Mouse (Mus musculus): ENCODE results near the gene Rbp7. TPM values are rescaled to one million over a fixed set of nuclear protein-coding genes. Genes with fewer than 3 reads are reported as not detected.

Rbp7 gene
- polyA plus RNA-seq (2015; fragmentation: Nextera tagmentation; extraction: Ambion mirVana) = 0.77 and 0.90 TPM in 2 replicates

GRCm38 (mm10) chr4:149454879-149455278 lies at the start of gene Rbp7:
Gene Rbp7, minus strand, starts transcription at chr4:149454978.
- H3K27ac ChIP-seq = no peak within 1 kb of the TSS
- 0 out of 2 replicates have a peak, but pooled peaks cover 3% of the 10 kb centered on the region for H3K4me1 ChIP-seq
- no peak within 1 kb of the TSS for H3K9ac ChIP-seq
- no peaks in the 10 kb centered on the region for H3K9me3 ChIP-seq (replicated peaks)
- WGBS = 43% methylated on average over 8 of the region's 8 CpGs
- H3K36me3 ChIP-seq = no peaks in the 10 kb centered on the region
- H3K27me3 ChIP-seq = no peaks in the 10 kb centered on the region
- H3K4me2 ChIP-seq = no peak within 1 kb of the TSS
- H3K4me3 ChIP-seq (replicated peaks) = no peak within 1 kb of the TSS
- no peak for ATAC-seq (replicated peaks; ENCODE audit: low FRiP score)

GRCm38 (mm10) chr4:149504363-149504762 lies 49.6 kb upstream of the Rbp7 start:
- Histone ChIP-seq H3K9ac (no peak overlapping the region), H3K27me3 (no peaks in the 10 kb centered on the region), H3K4me1 (no peaks in the 10 kb centered on the region), H3K27ac (no peak overlapping the region), H3K9me3 (replicated peaks) (no peaks in the 10 kb centered on the region), H3K4me3 (replicated peaks) (no peak overlapping the region), H3K36me3 (peaks cover 32% of the 10 kb centered on the region), H3K4me2 (no peak overlapping the region)
- 79% methylated on average over 5 of the region's 5 CpGs for WGBS
- no peak for ATAC-seq (replicated peaks; ENCODE audit: low FRiP score)

GRCm38 (mm10) chr4:149499790-149500189 lies 45.0 kb upstream of the Rbp7 start:
- no peak overlapping the region for H3K4me2 ChIP-seq
- WGBS = 80% methylated on average over 5 of the region's 5 CpGs
- H3K4me3 ChIP-seq (replicated peaks) = no peak overlapping the region
- no peaks in the 10 kb centered on the region for H3K27me3 ChIP-seq
- peaks cover 71% of the 10 kb centered on the region for H3K36me3 ChIP-seq
- no peaks in the 10 kb centered on the region for H3K4me1 ChIP-seq
- no peak overlapping the region for H3K27ac ChIP-seq
- H3K9ac ChIP-seq = no peak overlapping the region
- no peak for ATAC-seq (replicated peaks; ENCODE audit: low FRiP score)
- H3K9me3 ChIP-seq (replicated peaks) = no peaks in the 10 kb centered on the region

- Histone ChIP-seq H3K4me3 (replicated peaks) (no peak overlapping the region), H3K4me2 (no peak overlapping the region), H3K27me3 (no peaks in the 10 kb centered on the region), H3K36me3 (peaks cover 80% of the 10 kb centered on the region), H3K9me3 (replicated peaks) (no peaks in the 10 kb centered on the region), H3K4me1 (no peaks in the 10 kb centered on the region), H3K27ac (no peak overlapping the region), H3K9ac (no peak overlapping the region)
- 94% methylated on average over 8 of the region's 8 CpGs for WGBS
- no peak for ATAC-seq (replicated peaks; ENCODE audit: low FRiP score)
Observed at GRCm38 (mm10) chr4:149498901-149499300, 44.1 kb upstream of the Rbp7 start.

- H3K27me3 ChIP-seq = no peaks in the 10 kb centered on the region
- no peak for ATAC-seq (replicated peaks; ENCODE audit: low FRiP score)
- H3K4me2 ChIP-seq = no peak overlapping the region
- H3K4me3 ChIP-seq (replicated peaks) = no peak overlapping the region
- H3K4me1 ChIP-seq = no peaks in the 10 kb centered on the region
- no peaks in the 10 kb centered on the region for H3K9me3 ChIP-seq (replicated peaks)
- 73% methylated on average over 2 of the region's 2 CpGs for WGBS
- no peak overlapping the region for H3K9ac ChIP-seq
- H3K36me3 ChIP-seq = peaks cover 85% of the 10 kb centered on the region
- no peak overlapping the region for H3K27ac ChIP-seq
Observed at GRCm38 (mm10) chr4:149496612-149497011, 41.8 kb upstream of the Rbp7 start.

- H3K27me3 ChIP-seq = no peaks in the 10 kb centered on the region
- peaks cover 89% of the 10 kb centered on the region for H3K36me3 ChIP-seq
- WGBS = 94% methylated on average over 3 of the region's 3 CpGs
- ATAC-seq (replicated peaks; ENCODE audit: low FRiP score) = no peak
- H3K27ac ChIP-seq = no peak overlapping the region
- H3K4me2 ChIP-seq = no peak overlapping the region
- H3K9ac ChIP-seq = no peak overlapping the region
- H3K9me3 ChIP-seq (replicated peaks) = no peaks in the 10 kb centered on the region
- no peak overlapping the region for H3K4me3 ChIP-seq (replicated peaks)
- H3K4me1 ChIP-seq = peaks cover 7% of the 10 kb centered on the region; the same call in 1 of the 2 replicates
Observed at GRCm38 (mm10) chr4:149491151-149491550, 36.4 kb upstream of the Rbp7 start.

GRCm38 (mm10) chr4:149489415-149490240 lies 34.9 kb upstream of the Rbp7 start:
- Histone ChIP-seq H3K4me3 (replicated peaks) (no peak overlapping the region), H3K36me3 (peaks cover 76% of the 10 kb centered on the region), H3K9ac (no peak overlapping the region), H3K9me3 (replicated peaks) (no peaks in the 10 kb centered on the region), H3K4me2 (no peak overlapping the region), H3K27ac (no peak overlapping the region), H3K4me1 (peaks cover 11% of the 10 kb centered on the region), H3K27me3 (no peaks in the 10 kb centered on the region)
- no peak for ATAC-seq (replicated peaks; ENCODE audit: low FRiP score)
- 95% methylated on average over 14 of the region's 14 CpGs for WGBS

- H3K27me3 ChIP-seq = no peaks in the 10 kb centered on the region
- no peak overlapping the region for H3K9ac ChIP-seq
- H3K4me3 ChIP-seq (replicated peaks) = no peak overlapping the region
- H3K27ac ChIP-seq = no peak overlapping the region
- no peak overlapping the region for H3K4me2 ChIP-seq
- peaks cover 58% of the 10 kb centered on the region for H3K36me3 ChIP-seq
- no peaks in the 10 kb centered on the region for H3K9me3 ChIP-seq (replicated peaks)
- WGBS = 93% methylated on average over 12 of the region's 12 CpGs
- H3K4me1 ChIP-seq = peaks cover 18% of the 10 kb centered on the region
- ATAC-seq (replicated peaks; ENCODE audit: low FRiP score) = no peak
Observed at GRCm38 (mm10) chr4:149487729-149488128, 33.0 kb upstream of the Rbp7 start.

GRCm38 (mm10) chr4:149485825-149486206 lies 31.0 kb upstream of the Rbp7 start:
- H3K27ac ChIP-seq = peak overlapping the region; percentile 84
- H3K4me2 ChIP-seq = peak overlapping the region; percentile 83
- H3K4me1 ChIP-seq = peaks cover 18% of the 10 kb centered on the region
- H3K9me3 ChIP-seq (replicated peaks) = no peaks in the 10 kb centered on the region
- H3K27me3 ChIP-seq = no peaks in the 10 kb centered on the region
- peak; percentile 20; the same call in 1 of the 2 replicates for ATAC-seq (replicated peaks; ENCODE audit: low FRiP score)
- H3K4me3 ChIP-seq (replicated peaks) = peak overlapping the region; percentile 82
- H3K36me3 ChIP-seq = peaks cover 40% of the 10 kb centered on the region
- peak overlapping the region; percentile 72 for H3K9ac ChIP-seq
- WGBS = 0% methylated on average over 10 of the region's 10 CpGs

- no peaks in the 10 kb centered on the region for H3K9me3 ChIP-seq (replicated peaks)
- WGBS = under 1% methylated on average over 59 of the region's 60 CpGs
- peak within 1 kb of the TSS; percentile 83 for H3K4me2 ChIP-seq
Observed at GRCm38 (mm10) chr4:149485053-149485824, 30.5 kb upstream of the Rbp7 start, which contains the start of the genes Nmnat1 and Lzic. Gene Nmnat1, minus strand, starts transcription at chr4:149485202. Gene Lzic, plus strand, starts transcription at chr4:149485229.

GRCm38 (mm10) chr4:149484566-149484965 lies 29.8 kb upstream of the Rbp7 start:
- 0 out of 2 replicates have a peak, but pooled peaks have one; percentile 9 for ATAC-seq (replicated peaks; ENCODE audit: low FRiP score)
- H3K36me3 ChIP-seq = peaks cover 30% of the 10 kb centered on the region
- no peaks in the 10 kb centered on the region for H3K27me3 ChIP-seq
- WGBS = 55% methylated on average over 3 of the region's 3 CpGs
- H3K4me1 ChIP-seq = peaks cover 18% of the 10 kb centered on the region
- H3K9me3 ChIP-seq (replicated peaks) = no peaks in the 10 kb centered on the region
- peak overlapping the region; percentile 82 for H3K4me3 ChIP-seq (replicated peaks)
- H3K9ac ChIP-seq = peak overlapping the region; percentile 72
- peak overlapping the region; percentile 84 for H3K27ac ChIP-seq
- H3K4me2 ChIP-seq = peak overlapping the region; percentile 83

More at GRCm38 (mm10) chr4:149485053-149485824, 30.5 kb upstream of the Rbp7 start, which contains the start of the genes Nmnat1 and Lzic:
- peak; percentile 97 for ATAC-seq (replicated peaks; ENCODE audit: low FRiP score)
- peak within 1 kb of the TSS; percentile 72 for H3K9ac ChIP-seq
- peaks cover 18% of the 10 kb centered on the region for H3K4me1 ChIP-seq
- H3K27me3 ChIP-seq = no peaks in the 10 kb centered on the region
- H3K4me3 ChIP-seq (replicated peaks) = peak within 1 kb of the TSS; percentile 82
- peak within 1 kb of the TSS; percentile 84 for H3K27ac ChIP-seq
- peaks cover 37% of the 10 kb centered on the region for H3K36me3 ChIP-seq

GRCm38 (mm10) chr4:149477078-149477477 lies 22.3 kb upstream of the Rbp7 start, which contains the start of gene Tmem274:
Gene Tmem274, plus strand, starts transcription at chr4:149477378.
- ATAC-seq (replicated peaks; ENCODE audit: low FRiP score) = no peak

More at GRCm38 (mm10) chr4:149477078-149477477, 22.3 kb upstream of the Rbp7 start, which contains the start of gene Tmem274:
- Histone ChIP-seq H3K36me3 (peaks cover 19% of the 10 kb centered on the region), H3K4me3 (replicated peaks) (no peak within 1 kb of the TSS), H3K27me3 (no peaks in the 10 kb centered on the region), H3K4me1 (no peaks in the 10 kb centered on the region), H3K9me3 (replicated peaks) (no peaks in the 10 kb centered on the region), H3K4me2 (no peak within 1 kb of the TSS), H3K27ac (no peak within 1 kb of the TSS), H3K9ac (no peak within 1 kb of the TSS)
- 73% methylated on average over 11 of the region's 11 CpGs for WGBS

All from kidney, embryonic 15.5 days (tissue).